Mouse (Mus musculus): ENCODE results near the gene Npas3. TPM values are rescaled to one million over a fixed set of nuclear protein-coding genes. Genes with fewer than 3 reads are reported as not detected.
A peak's percentile ranks its signal among the peaks of the same experiment; 100 is the strongest.

Gene Npas3
- polyA plus RNA-seq, 1 experiment: 0.01 TPM

DNA sequence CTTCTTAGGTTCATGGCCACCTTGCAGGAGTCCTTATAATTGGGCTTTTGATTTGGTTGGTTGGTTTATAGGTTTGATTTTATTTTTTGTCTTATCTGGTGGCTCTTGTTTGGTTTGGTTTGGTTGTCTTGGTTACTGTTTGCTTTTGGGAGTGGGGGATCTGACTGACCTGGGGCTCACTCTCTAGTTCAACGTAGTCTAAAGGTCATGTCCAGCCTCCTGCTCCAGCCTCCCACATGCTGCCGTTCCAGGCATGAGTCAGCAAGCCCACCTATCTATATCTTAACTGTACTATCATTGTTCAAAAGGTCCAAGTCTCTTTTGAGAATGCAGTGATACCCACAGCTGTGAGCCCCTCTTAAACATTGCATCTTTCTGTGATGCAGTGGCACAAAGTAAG lies 600.8 kb downstream of the Npas3 start:
- no peaks in the 10 kb centered on the region for H3K36me3 ChIP-seq (ENCODE audit: control insufficient read depth, insufficient read depth)
- no peaks in the 10 kb centered on the region for H3K79me2 ChIP-seq (ENCODE audit: control insufficient read depth, insufficient read depth)
- H3K4me3 ChIP-seq (ENCODE audit: insufficient read depth, poor library complexity, severe bottlenecking): no peak overlapping the region
- no peak overlapping the region for H3ac ChIP-seq (ENCODE audit: control insufficient read depth, insufficient read length, low read depth)
- no peaks in the 10 kb centered on the region for H3K79me3 ChIP-seq (ENCODE audit: low read depth)
- TF ChIP-seq CTCF (IDR thresholded peaks at IDR 0.05; ENCODE audit: control insufficient read depth, insufficient read depth, insufficient read length) (no peak), MYOD1 (IDR thresholded peaks at IDR 0.05; ENCODE audit: control insufficient read depth, insufficient read length, low read depth) (no peak)
- no peaks in the 10 kb centered on the region for H3K27me3 ChIP-seq (ENCODE audit: control insufficient read depth, insufficient read depth, insufficient read length)

DNA sequence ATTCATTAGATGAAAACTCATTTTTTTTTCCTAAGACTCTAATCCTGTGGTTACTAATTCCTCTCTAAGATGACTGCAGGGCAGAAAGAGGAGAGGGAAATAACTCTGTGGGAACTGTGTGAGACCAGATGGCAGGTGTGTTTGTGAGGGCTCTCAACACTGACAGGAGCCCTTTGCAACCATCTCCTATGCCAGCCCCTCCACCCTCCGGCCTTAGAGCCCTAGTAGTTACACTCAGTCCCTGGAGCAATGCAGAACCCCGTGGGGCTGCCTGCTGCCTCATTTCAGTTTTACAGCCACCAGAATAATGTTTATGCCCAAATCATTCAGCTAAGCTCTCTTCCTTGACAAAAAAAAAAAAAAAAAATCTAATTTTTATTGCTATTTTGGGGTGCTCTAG lies 604.0 kb downstream of the Npas3 start:
- H3ac ChIP-seq (ENCODE audit: control insufficient read depth, insufficient read length, low read depth): no peak overlapping the region
- no peaks in the 10 kb centered on the region for H3K27me3 ChIP-seq (ENCODE audit: control insufficient read depth, insufficient read depth, insufficient read length)
- H3K4me3 ChIP-seq (ENCODE audit: insufficient read depth, poor library complexity, severe bottlenecking): no peak overlapping the region
- no peaks in the 10 kb centered on the region for H3K79me3 ChIP-seq (ENCODE audit: low read depth)
- H3K36me3 ChIP-seq (ENCODE audit: control insufficient read depth, insufficient read depth): no peaks in the 10 kb centered on the region
- TF ChIP-seq MYOG (IDR thresholded peaks at IDR 0.05; ENCODE audit: control insufficient read depth, extremely low read depth, insufficient read length): no peak
- TF ChIP-seq USF1 (IDR thresholded peaks at IDR 0.05; ENCODE audit: low read depth): no peak
- no peak for TF ChIP-seq CTCF (IDR thresholded peaks at IDR 0.05; ENCODE audit: control insufficient read depth, insufficient read depth, insufficient read length)
- TF ChIP-seq FOSL1 (IDR thresholded peaks at IDR 0.05; ENCODE audit: insufficient read depth, low read length, poor library complexity, severe bottlenecking): no peak
- TF ChIP-seq MAX (IDR thresholded peaks at IDR 0.05): no peak
- TF ChIP-seq CEBPB (IDR thresholded peaks at IDR 0.05; ENCODE audit: low read depth): no peak
- no peaks in the 10 kb centered on the region for H3K79me2 ChIP-seq (ENCODE audit: control insufficient read depth, insufficient read depth)

DNA sequence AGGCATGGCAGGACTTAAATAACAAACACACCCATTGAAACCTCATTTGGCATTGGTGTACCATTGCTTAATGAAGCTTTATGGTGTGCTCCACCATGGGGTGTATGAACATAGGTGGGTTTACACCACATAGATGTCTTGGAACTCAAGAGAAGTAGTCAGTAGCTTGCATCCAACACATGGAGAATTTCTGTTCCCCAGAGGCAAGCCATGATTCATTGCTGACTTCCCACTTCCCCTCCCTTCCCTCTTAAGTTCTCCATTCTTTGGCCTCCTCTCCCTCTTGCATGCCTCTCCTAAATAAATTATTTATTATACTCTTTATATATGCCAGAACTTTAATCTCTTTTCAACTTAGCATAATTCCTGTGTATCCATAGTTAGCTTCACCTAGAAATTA lies 611.7 kb downstream of the Npas3 start:
- Histone ChIP-seq H3K27me3 (ENCODE audit: control insufficient read depth, insufficient read depth, insufficient read length) (no peaks in the 10 kb centered on the region), H3K79me2 (ENCODE audit: control insufficient read depth, insufficient read depth) (no peaks in the 10 kb centered on the region), H3K4me3 (ENCODE audit: insufficient read depth, poor library complexity, severe bottlenecking) (no peak overlapping the region), H3K36me3 (ENCODE audit: control insufficient read depth, insufficient read depth) (no peaks in the 10 kb centered on the region), H3ac (ENCODE audit: control insufficient read depth, insufficient read length, low read depth) (no peak overlapping the region), H3K79me3 (ENCODE audit: low read depth) (no peaks in the 10 kb centered on the region)
- no peak for TF ChIP-seq FOSL1 (IDR thresholded peaks at IDR 0.05; ENCODE audit: insufficient read depth, low read length, poor library complexity, severe bottlenecking)
- no peak for TF ChIP-seq MYOD1 (IDR thresholded peaks at IDR 0.05; ENCODE audit: control insufficient read depth, insufficient read length, low read depth)
- TF ChIP-seq CTCF (IDR thresholded peaks at IDR 0.05; ENCODE audit: control insufficient read depth, insufficient read depth, insufficient read length): no peak
- no peak for TF ChIP-seq MYOG (IDR thresholded peaks at IDR 0.05; ENCODE audit: control insufficient read depth, extremely low read depth, insufficient read length)

DNA sequence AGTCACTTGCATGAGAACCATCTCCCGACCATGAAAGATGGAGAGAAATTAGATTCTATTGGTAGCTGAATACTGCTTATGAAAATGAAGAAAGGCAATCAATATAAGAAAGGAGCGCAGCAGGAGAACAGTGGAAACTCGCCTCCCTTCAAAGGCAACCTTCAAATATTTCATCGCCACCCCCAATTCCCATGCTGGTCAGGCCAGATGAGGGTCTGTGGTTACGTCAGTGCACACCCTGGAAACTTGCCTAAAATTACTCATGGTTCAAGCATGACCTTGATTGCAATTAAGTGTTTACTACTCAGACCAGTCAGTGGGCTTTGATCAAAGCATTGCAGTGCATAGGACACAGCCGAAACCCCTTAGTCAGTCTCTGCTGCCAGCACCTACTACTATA lies 613.8 kb downstream of the Npas3 start:
- H3K79me3 ChIP-seq (ENCODE audit: low read depth): no peaks in the 10 kb centered on the region
- H3K79me2 ChIP-seq (ENCODE audit: control insufficient read depth, insufficient read depth): no peaks in the 10 kb centered on the region
- no peaks in the 10 kb centered on the region for H3K27me3 ChIP-seq (ENCODE audit: control insufficient read depth, insufficient read depth, insufficient read length)
- H3ac ChIP-seq (ENCODE audit: control insufficient read depth, insufficient read length, low read depth): no peak overlapping the region
- H3K36me3 ChIP-seq (ENCODE audit: control insufficient read depth, insufficient read depth): no peaks in the 10 kb centered on the region
- H3K4me3 ChIP-seq (ENCODE audit: insufficient read depth, poor library complexity, severe bottlenecking): no peak overlapping the region
- TF ChIP-seq FOSL1 (IDR thresholded peaks at IDR 0.05; ENCODE audit: insufficient read depth, low read length, poor library complexity, severe bottlenecking): no peak
- no peak for TF ChIP-seq MYOD1 (IDR thresholded peaks at IDR 0.05; ENCODE audit: control insufficient read depth, insufficient read length, low read depth)
- TF ChIP-seq USF1 (IDR thresholded peaks at IDR 0.05; ENCODE audit: low read depth): no peak
- TF ChIP-seq MYOG (IDR thresholded peaks at IDR 0.05; ENCODE audit: control insufficient read depth, extremely low read depth, insufficient read length): no peak
- no peak for TF ChIP-seq CEBPB (IDR thresholded peaks at IDR 0.05; ENCODE audit: low read depth)
- TF ChIP-seq CTCF (IDR thresholded peaks at IDR 0.05; ENCODE audit: control insufficient read depth, insufficient read depth, insufficient read length): no peak
- no peak for TF ChIP-seq MAX (IDR thresholded peaks at IDR 0.05)

DNA sequence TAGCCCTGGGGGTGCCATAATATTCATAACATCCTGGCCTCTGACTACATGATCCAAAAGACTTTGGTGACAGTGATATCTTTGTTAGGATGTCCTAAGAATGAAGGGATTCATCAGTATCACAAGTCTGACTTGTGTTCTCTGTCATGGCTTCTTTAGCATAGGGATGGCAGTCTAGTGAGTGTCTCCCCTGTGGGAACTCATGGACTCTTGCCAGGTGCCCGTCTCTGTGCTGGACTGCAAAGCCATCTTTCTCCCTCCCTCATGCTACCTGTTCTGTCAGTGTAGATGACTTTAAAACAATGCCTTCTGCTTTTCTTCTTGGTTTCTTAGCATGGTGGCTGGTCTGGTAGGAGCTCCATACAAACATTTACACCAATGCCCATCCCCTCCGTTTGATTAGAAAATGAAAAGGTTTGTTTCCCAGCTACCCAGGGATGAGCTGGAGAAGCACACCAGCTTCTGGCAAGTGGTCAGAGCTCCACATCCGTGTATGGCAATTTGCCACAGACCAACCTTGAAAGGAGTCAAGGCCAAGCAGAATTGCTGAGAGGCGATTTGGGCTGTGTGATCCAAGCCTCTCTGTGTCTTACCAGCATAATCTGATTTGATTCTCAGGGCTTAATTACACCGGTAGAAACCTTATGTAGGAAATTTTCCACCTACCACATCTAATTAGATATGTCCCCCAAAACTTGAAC lies 616.1 kb downstream of the Npas3 start:
- H3K36me3 ChIP-seq (ENCODE audit: control insufficient read depth, insufficient read depth): no peaks in the 10 kb centered on the region
- H3K27me3 ChIP-seq (ENCODE audit: control insufficient read depth, insufficient read depth, insufficient read length): no peaks in the 10 kb centered on the region
- H3K4me3 ChIP-seq (ENCODE audit: insufficient read depth, poor library complexity, severe bottlenecking): no peak overlapping the region
- H3ac ChIP-seq (ENCODE audit: control insufficient read depth, insufficient read length, low read depth): no peak overlapping the region
- no peaks in the 10 kb centered on the region for H3K79me2 ChIP-seq (ENCODE audit: control insufficient read depth, insufficient read depth)
- TF ChIP-seq MYOD1 (IDR thresholded peaks at IDR 0.05; ENCODE audit: control insufficient read depth, insufficient read length, low read depth) (no peak), MAX (IDR thresholded peaks at IDR 0.05) (no peak), USF1 (IDR thresholded peaks at IDR 0.05; ENCODE audit: low read depth) (no peak), CEBPB (IDR thresholded peaks at IDR 0.05; ENCODE audit: low read depth) (no peak), MYOG (IDR thresholded peaks at IDR 0.05; ENCODE audit: control insufficient read depth, extremely low read depth, insufficient read length) (no peak), CTCF (IDR thresholded peaks at IDR 0.05; ENCODE audit: control insufficient read depth, insufficient read depth, insufficient read length) (no peak), FOSL1 (IDR thresholded peaks at IDR 0.05; ENCODE audit: insufficient read depth, low read length, poor library complexity, severe bottlenecking) (no peak)
- H3K79me3 ChIP-seq (ENCODE audit: low read depth): no peaks in the 10 kb centered on the region

DNA sequence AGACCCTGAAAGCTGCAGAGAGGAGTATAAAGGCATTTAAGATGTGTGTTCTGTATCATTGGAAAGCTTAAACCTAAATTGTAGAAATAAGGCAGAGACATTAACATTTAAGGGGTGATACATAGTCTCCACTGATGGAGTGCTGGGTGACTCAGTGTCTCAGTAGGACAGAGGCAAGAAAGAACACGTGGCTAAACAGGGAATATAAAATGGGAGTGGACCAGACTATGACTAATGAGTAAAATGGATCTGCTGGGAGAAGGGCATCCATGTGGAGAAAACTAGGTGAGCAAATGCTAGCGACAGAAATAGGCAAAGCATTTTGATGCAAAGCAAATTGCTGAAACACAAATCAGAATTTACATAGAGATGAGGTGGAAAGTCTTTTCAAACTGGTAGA lies 617.2 kb downstream of the Npas3 start:
- Histone ChIP-seq H3K36me3 (ENCODE audit: control insufficient read depth, insufficient read depth) (no peaks in the 10 kb centered on the region), H3K79me2 (ENCODE audit: control insufficient read depth, insufficient read depth) (no peaks in the 10 kb centered on the region), H3ac (ENCODE audit: control insufficient read depth, insufficient read length, low read depth) (no peak overlapping the region), H3K27me3 (ENCODE audit: control insufficient read depth, insufficient read depth, insufficient read length) (no peaks in the 10 kb centered on the region), H3K79me3 (ENCODE audit: low read depth) (no peaks in the 10 kb centered on the region), H3K4me3 (ENCODE audit: insufficient read depth, poor library complexity, severe bottlenecking) (no peak overlapping the region)
- TF ChIP-seq USF1 (IDR thresholded peaks at IDR 0.05; ENCODE audit: low read depth) (peak; percentile 67), MYOD1 (IDR thresholded peaks at IDR 0.05; ENCODE audit: control insufficient read depth, insufficient read length, low read depth) (no peak)

Measured in C2C12 (cell line).